Mouse (Mus musculus) stomach, embryonic 16.5 days (tissue): ENCODE measurements around the gene Olfr102. TPM values are rescaled to one million over a fixed set of nuclear protein-coding genes. Genes with fewer than 3 reads are reported as not detected.

Experiments used
- ATAC-seq: fragments of 200-750 bp; cut with Nextera tagmentation; 2 replicates; pipeline ENCODE4 v1.8.0; 2017; ENCODE audit warnings: moderate number of reproducible peaks, moderate TSS enrichment; ENCODE audit not compliant: insufficient read depth, low FRiP score
- H3K27ac ChIP-seq: fragments of 300-500 bp; sonication (generic); 2 replicates; pipeline ENCODE4 v1.5.1; 2014; ENCODE audit warnings: low read length
- H3K27me3 ChIP-seq: fragments of 300-500 bp; sonication (generic); 2 replicates; pipeline ENCODE4 v1.6.1; 2014; ENCODE audit warnings: low read length, control low read depth, mixed read lengths; ENCODE audit not compliant: control insufficient read depth, insufficient read depth
- H3K36me3 ChIP-seq: fragments of 300-500 bp; sonication (generic); 2 replicates; pipeline ENCODE4 v1.6.1; 2014; ENCODE audit warnings: low read length; ENCODE audit not compliant: control insufficient read depth, insufficient read depth
- H3K4me1 ChIP-seq: fragments of 300-500 bp; sonication (generic); 2 replicates; pipeline ENCODE4 v1.6.1; 2014; ENCODE audit warnings: low read length, control low read depth, mixed read lengths; ENCODE audit not compliant: control insufficient read depth, insufficient read depth
- H3K4me2 ChIP-seq: fragments of 300-500 bp; sonication (generic); 2 replicates; pipeline ENCODE4 v1.6.1; 2014; ENCODE audit warnings: low read depth, low read length, mixed read lengths
- H3K4me3 ChIP-seq: fragments of 300-500 bp; sonication (generic); replicated peaks from 2 replicates; pipeline ENCODE4 v1.5.1; 2014; ENCODE audit warnings: mild to moderate bottlenecking, low read length
- H3K9ac ChIP-seq: fragments of 300-500 bp; sonication (generic); 2 replicates; pipeline ENCODE4 v1.6.1; 2014; ENCODE audit warnings: low read length
- H3K9me3 ChIP-seq: fragments of 300-500 bp; sonication (generic); replicated peaks from 2 replicates; pipeline ENCODE4 v1.6.1; 2016; ENCODE audit warnings: low read length, control low read depth; ENCODE audit not compliant: control insufficient read depth
- WGBS: fragments of 180-500 bp; shearing (Covaris S2); extraction: QIAGEN DNeasy Blood & Tissue Kit; methylation state at CpG from one replicate; pipeline ENCODE4 v1.1.7; 2014; 5-methylcytosine and 5-hydroxymethylcytosine counted together
- polyA plus RNA-seq: library from polyadenylated mRNA; unstranded; fragments of >200 nt; fragmentation: Nextera tagmentation; extraction: Ambion mirVana; gene quantifications from 2 replicates; pipeline ENCODE4 v1.2.1, GENCODE M21; 2015

Olfr102 gene
- polyA plus RNA-seq, 1 experiment from 2014 or later = not detected

DNA sequence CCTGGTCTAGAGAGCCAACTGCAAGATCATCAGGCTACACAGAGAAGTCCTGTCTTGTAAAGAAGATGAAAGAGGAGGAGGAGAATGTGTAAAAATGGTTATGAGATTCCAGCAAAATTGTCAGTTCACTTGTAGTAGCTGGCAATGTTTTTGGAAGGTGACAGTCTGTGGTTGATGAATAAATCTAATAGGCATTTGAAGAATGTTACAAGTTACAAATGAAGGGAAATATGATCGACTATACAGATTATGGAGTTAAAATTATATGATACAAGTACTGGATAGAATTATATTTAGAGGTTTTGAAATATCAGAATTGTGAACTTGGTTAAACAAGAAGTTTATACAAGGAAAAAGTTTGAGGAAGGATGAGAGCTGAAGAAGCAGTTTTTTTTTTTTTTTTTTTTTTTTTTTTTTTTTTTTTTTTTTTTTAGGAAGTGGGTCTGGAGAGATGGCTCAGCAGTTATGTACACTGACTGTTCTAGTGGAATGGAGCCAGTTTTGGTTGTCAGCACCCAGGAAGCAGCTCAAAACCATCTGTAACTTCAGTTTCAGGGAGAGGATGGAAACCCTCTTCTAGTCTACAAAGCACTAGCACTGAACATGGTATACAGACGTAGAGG lies 41.1 kb downstream of the Olfr102 start:
- H3K27ac ChIP-seq = no peak overlapping the region
- H3K36me3 ChIP-seq = no peaks in the 10 kb centered on the region
- no peak for ATAC-seq
- 76% methylated on average over 2 of the region's 2 CpGs for WGBS
- no peaks in the 10 kb centered on the region for H3K4me1 ChIP-seq
- no peak overlapping the region for H3K9ac ChIP-seq
- H3K9me3 ChIP-seq = no peaks in the 10 kb centered on the region
- no peaks in the 10 kb centered on the region for H3K27me3 ChIP-seq
- H3K4me2 ChIP-seq = no peak overlapping the region
- H3K4me3 ChIP-seq = no peak overlapping the region

DNA sequence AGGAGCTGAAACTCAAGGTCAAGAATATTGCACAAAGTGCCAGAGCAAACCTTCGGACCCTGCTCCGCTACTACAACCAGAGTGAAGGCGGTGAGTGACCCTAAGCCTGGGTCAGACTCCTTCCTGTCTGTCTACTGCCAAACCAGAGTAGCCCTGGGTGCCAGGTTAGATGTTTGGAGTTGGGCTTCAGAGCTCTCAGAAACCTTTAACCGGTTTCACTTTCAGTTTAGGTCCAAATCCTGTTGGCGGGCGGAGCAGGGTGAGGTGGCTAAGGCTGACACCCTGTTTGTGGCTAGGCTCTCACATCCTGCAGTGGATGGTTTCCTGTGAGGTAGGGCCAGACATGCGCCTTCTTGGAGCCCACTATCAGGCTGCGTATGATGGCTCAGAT lies 46.2 kb downstream of the Olfr102 start:
- Histone ChIP-seq H3K36me3 (no peaks in the 10 kb centered on the region), H3K27me3 (no peaks in the 10 kb centered on the region), H3K27ac (no peak overlapping the region), H3K9ac (peak overlapping the region; percentile 67; the same call in 1 of the 2 replicates), H3K4me2 (peak overlapping the region; percentile 94), H3K9me3 (no peaks in the 10 kb centered on the region), H3K4me1 (no peaks in the 10 kb centered on the region), H3K4me3 (peak overlapping the region; percentile 66)
- 54% methylated on average over 8 of the region's 8 CpGs for WGBS
- ATAC-seq = peak; percentile 45; the same call in 1 of the 2 replicates

DNA sequence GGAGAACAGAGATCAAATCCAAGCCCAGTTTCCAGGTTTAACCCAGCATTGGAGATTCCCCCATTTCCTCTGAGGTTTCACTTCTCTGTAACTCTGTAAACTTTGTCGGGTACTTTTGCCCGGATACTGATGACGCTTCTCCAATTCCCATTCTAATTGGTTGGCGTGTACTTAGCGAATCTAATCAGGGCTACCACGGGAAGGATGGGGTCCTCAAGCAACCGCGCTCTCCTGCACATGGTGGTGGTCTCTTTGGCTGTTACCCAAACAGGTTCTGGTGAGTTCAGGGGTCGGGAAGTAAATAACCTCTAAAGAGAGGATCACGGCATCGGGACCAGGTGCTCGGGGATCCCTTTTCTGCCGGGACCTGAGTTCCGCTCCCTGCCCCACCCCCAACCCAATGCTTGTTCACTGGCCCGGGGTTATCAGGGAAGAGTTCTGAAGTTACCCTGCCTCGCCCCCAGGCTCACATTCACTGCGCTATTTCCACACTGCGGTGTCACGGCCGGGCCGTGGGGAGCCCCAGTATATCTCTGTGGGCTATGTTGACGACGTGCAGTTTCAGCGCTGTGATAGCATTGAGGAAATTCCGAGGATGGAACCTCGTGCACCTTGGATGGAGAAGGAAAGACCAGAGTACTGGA lies 46.7 kb downstream of the Olfr102 start, which contains the start of gene H2-M3:
TSS of gene H2-M3 (plus strand) at position 163 of the 644 bp plus-strand sequence.
- Histone ChIP-seq H3K4me1 (no peaks in the 10 kb centered on the region), H3K27ac (no peak within 1 kb of the TSS), H3K27me3 (no peaks in the 10 kb centered on the region), H3K4me3 (peak within 1 kb of the TSS; percentile 66), H3K9ac (peak within 1 kb of the TSS; percentile 67), H3K36me3 (no peaks in the 10 kb centered on the region), H3K9me3 (no peaks in the 10 kb centered on the region), H3K4me2 (peak within 1 kb of the TSS; percentile 94)
- peak; percentile 91 for ATAC-seq
- 2% methylated on average over 26 of the region's 26 CpGs for WGBS

DNA sequence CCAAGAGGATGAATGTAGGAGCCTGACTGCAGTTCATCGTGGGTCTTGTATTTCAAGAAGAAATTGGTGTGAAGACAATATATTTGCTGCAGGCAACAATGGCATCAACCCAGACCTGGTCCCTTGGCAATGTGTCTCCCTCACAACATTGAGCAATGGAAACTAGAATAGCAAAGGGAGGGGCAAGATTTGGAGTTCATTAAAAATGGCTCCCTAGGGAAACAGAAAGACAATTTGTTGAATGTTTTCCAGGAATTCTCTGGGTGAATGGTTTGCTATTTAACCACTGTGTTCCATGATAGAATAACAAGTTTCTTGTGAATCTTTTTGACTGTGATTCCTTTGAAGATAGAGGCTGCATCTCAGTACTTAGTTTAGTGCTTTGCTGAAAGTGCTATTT lies 53.2 kb downstream of the Olfr102 start, which contains the start of gene Olfr98:
TSS of gene Olfr98 (minus strand) at position 124 of the 400 bp plus-strand sequence.
- Histone ChIP-seq H3K9ac (no peak within 1 kb of the TSS), H3K4me2 (no peak within 1 kb of the TSS), H3K27me3 (no peaks in the 10 kb centered on the region), H3K27ac (no peak within 1 kb of the TSS), H3K4me3 (no peak within 1 kb of the TSS), H3K4me1 (no peaks in the 10 kb centered on the region), H3K9me3 (no peaks in the 10 kb centered on the region), H3K36me3 (no peaks in the 10 kb centered on the region)
- 90% methylated on average over 1 of the region's 1 CpGs for WGBS
- no peak for ATAC-seq

Other genes with a start within 250 kb of the Olfr102 start
- not detected in 2 replicates for gene Olfr90, start 228.6 kb downstream of the Olfr102 start, polyA plus RNA-seq
- gene Olfr91, start 218.8 kb downstream of the Olfr102 start, polyA plus RNA-seq = not detected in 2 replicates
- not detected in 2 replicates for gene Olfr92, start 197.0 kb downstream of the Olfr102 start, polyA plus RNA-seq
- not detected in 2 replicates for gene Olfr93, start 155.6 kb downstream of the Olfr102 start, polyA plus RNA-seq
- not detected in 2 replicates for gene Ubd, start 123.2 kb downstream of the Olfr102 start, polyA plus RNA-seq
- gene Olfr94, start 116.1 kb downstream of the Olfr102 start, polyA plus RNA-seq = not detected in 2 replicates
- not detected in 2 replicates for gene Olfr95, start 103.9 kb downstream of the Olfr102 start, polyA plus RNA-seq
- not detected in 2 replicates for gene Olfr96, start 96.9 kb downstream of the Olfr102 start, polyA plus RNA-seq
- gene Olfr97, start 79.7 kb downstream of the Olfr102 start, polyA plus RNA-seq = not detected in 2 replicates
- not detected in 2 replicates for gene Olfr98, start 53.3 kb downstream of the Olfr102 start, polyA plus RNA-seq
- 3.2 and 4.0 TPM in 2 replicates for gene H2-M3, start 46.8 kb downstream of the Olfr102 start, polyA plus RNA-seq
- gene Olfr99, start 33.6 kb downstream of the Olfr102 start, polyA plus RNA-seq = not detected in 2 replicates
- gene Olfr101, start 12.7 kb downstream of the Olfr102 start, polyA plus RNA-seq = not detected in 2 replicates
- gene Olfr103, start 22.6 kb upstream of the Olfr102 start, polyA plus RNA-seq = not detected in 2 replicates
- not detected in 2 replicates for gene Olfr104-ps, start 42.5 kb upstream of the Olfr102 start, polyA plus RNA-seq
- not detected in 2 replicates for gene Olfr105-ps, start 62.0 kb upstream of the Olfr102 start, polyA plus RNA-seq
- gene Olfr106-ps, start 73.3 kb upstream of the Olfr102 start, polyA plus RNA-seq = not detected in 2 replicates
- not detected in 2 replicates for gene Olfr107, start 82.2 kb upstream of the Olfr102 start, polyA plus RNA-seq
- gene Olfr108, start 128.4 kb upstream of the Olfr102 start, polyA plus RNA-seq = not detected in 2 replicates
- not detected in 2 replicates for gene Olfr109, start 141.9 kb upstream of the Olfr102 start, polyA plus RNA-seq
- gene H2-M2, start 166.5 kb upstream of the Olfr102 start, polyA plus RNA-seq = not detected in 2 replicates
- not detected in 2 replicates for gene Olfr110, start 175.4 kb upstream of the Olfr102 start, polyA plus RNA-seq
- gene Olfr111, start 191.0 kb upstream of the Olfr102 start, polyA plus RNA-seq = not detected in 2 replicates